Mouse (Mus musculus) MEL (cell line): ENCODE measurements around the gene Bex1.
"Not testable (repeated sequence)": the region's sequence is repeated elsewhere in the genome, so short reads cannot be mapped to it uniquely, and the experiment has no call there.

Source experiments
- BHLHE40 ChIP-seq: IDR thresholded peaks from 2 replicates; pipeline ENCODE4 v1.6.1; 2012; ENCODE audit warnings: low read depth, mild to moderate bottlenecking, inconsistent platforms, low read length, improper control_type of control experiment, borderline replicate concordance
- CHD1 ChIP-seq: IDR thresholded peaks from 2 replicates; pipeline ENCODE4 v1.6.1; 2012; ENCODE audit warnings: low read depth, mild to moderate bottlenecking, inconsistent platforms, low read length, improper control_type of control experiment
- CTCF ChIP-seq, 3 experiments: IDR thresholded peaks in 2 of 3; conservative IDR thresholded peaks in 1 of 3; 2 replicates each; pipeline ENCODE4 v1.5.1; 2011 to 2012; ENCODE audit warnings: low read length in 3 of 3, low read depth in 2 of 3, mild to moderate bottlenecking in 2 of 3, improper control_type of control experiment in 1 of 3, inconsistent platforms in 1 of 3, mixed read lengths in 1 of 3, moderate library complexity in 1 of 3; ENCODE audit not compliant: control insufficient read depth in 1 of 3, insufficient read depth in 1 of 3, poor library complexity in 1 of 3, severe bottlenecking in 1 of 3
- E2F4 ChIP-seq: IDR thresholded peaks from 2 replicates; pipeline ENCODE4 v1.6.1; 2011; ENCODE audit warnings: low read depth, low read length, improper control_type of control experiment, borderline replicate concordance
- ELF1 ChIP-seq: IDR thresholded peaks from 2 replicates; pipeline ENCODE4 v1.6.1; 2014; ENCODE audit warnings: low read depth, mild to moderate bottlenecking, inconsistent platforms, low read length, improper control_type of control experiment, moderate library complexity
- ETS1 ChIP-seq: IDR thresholded peaks from 2 replicates; pipeline ENCODE4 v1.6.1; 2012; ENCODE audit warnings: low read depth, mild to moderate bottlenecking, inconsistent platforms, low read length, improper control_type of control experiment, moderate library complexity
- JUND ChIP-seq: IDR thresholded peaks from 2 replicates; pipeline ENCODE4 v1.6.1; 2011; ENCODE audit warnings: low read depth, mild to moderate bottlenecking, improper control_type of control experiment, low read length
- NELFE ChIP-seq: IDR thresholded peaks from 2 replicates; pipeline ENCODE4 v1.6.1; 2011; ENCODE audit warnings: low read depth, low read length, improper control_type of control experiment
- POLR2A ChIP-seq, 2 experiments: IDR thresholded peaks; 2 replicates each; pipeline ENCODE4 v1.6.1; 2011 to 2012; ENCODE audit warnings: low read length in 2 of 2, mild to moderate bottlenecking in 2 of 2, control low read depth in 1 of 2, improper control_type of control experiment in 1 of 2, low read depth in 1 of 2, moderate library complexity in 1 of 2; ENCODE audit not compliant: control insufficient read depth in 1 of 2, insufficient read depth in 1 of 2, poor library complexity in 1 of 2
- POLR2AphosphoS2 ChIP-seq: IDR thresholded peaks from 2 replicates; pipeline ENCODE4 v1.6.1; 2011; ENCODE audit warnings: low read length, improper control_type of control experiment
- POLR2AphosphoS5 ChIP-seq: IDR thresholded peaks from 2 replicates; pipeline ENCODE4 v1.6.1; 2012; ENCODE audit warnings: low read depth, borderline replicate concordance, mild to moderate bottlenecking, inconsistent platforms, low read length, moderate library complexity, mixed read lengths
- SMC3 ChIP-seq: IDR thresholded peaks from 2 replicates; pipeline ENCODE4 v1.6.1; 2011; ENCODE audit warnings: low read depth, low read length, improper control_type of control experiment
- USF1 ChIP-seq: IDR thresholded peaks from 2 replicates; pipeline ENCODE4 v1.6.1; 2014; ENCODE audit warnings: low read depth, mild to moderate bottlenecking, inconsistent platforms, low read length, improper control_type of control experiment, moderate library complexity

DNA sequence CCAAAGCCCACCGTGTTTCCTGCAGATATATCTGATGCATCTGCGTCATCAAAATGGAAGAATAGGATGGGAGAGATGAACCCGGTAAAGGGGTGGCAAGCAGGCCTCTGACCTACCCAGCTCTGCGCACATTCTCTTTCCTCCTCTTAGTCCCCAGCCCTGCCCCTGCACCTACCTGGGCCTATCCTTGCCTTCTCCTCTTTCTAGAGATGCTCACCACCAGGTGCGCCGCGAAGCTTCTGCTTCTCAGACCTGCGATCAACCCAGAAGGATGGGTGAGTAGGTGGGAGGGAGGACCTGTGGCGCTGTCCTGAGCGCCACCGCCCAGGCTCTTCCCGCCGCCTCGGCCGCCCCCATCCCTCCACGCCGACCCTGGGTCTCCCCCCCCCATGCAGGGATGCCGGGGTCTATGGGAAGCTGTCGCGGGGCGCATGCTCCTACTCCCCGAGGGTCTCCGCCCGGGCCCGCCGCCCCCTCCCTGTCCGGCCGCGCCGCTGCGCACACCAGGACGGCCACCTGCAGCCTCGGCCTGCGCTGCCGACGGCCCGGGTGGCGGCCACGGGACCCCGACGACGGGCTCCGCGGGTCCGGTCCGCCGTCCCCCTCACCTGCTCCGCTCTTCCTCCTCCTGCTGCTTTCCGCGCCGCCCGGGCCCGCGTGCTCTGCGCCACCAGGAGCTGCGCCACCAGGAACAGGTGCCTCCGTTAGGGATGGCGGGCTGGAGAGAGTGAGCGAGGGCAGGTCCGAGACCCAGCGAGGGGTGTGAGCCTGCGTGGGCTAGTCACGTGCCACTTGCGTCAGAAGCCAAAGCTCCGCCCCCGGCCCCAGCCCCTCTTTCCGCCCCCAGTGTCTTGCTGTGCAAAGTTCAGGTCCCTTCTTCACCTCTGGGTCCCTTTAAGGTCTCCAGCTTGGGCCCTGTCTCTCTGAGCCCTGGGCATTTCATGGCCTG, at the start of gene Bex1, which contains the start of gene Tceal7:
- not testable (repeated sequence) for TF ChIP-seq SMC3; NELFE; JUND; USF1; CTCF (IDR thresholded peaks at IDR 0.05 in 2 of 3, conservative IDR thresholded peaks at IDR 0.05 in 1 of 3; ENCODE audit: control insufficient read depth in 1 of 3, insufficient read depth in 1 of 3, low read depth in 2 of 3, low read length in 3 of 3, poor library complexity in 1 of 3, severe bottlenecking in 1 of 3); CHD1; ETS1; ELF1; POLR2AphosphoS2; BHLHE40; POLR2A (IDR thresholded peaks at IDR 0.05; ENCODE audit: control insufficient read depth in 1 of 2, insufficient read depth in 1 of 2, low read depth in 1 of 2, low read length in 2 of 2, poor library complexity in 1 of 2); POLR2AphosphoS5; E2F4
